Mouse (Mus musculus) telencephalon, adult 2 months (tissue): ENCODE measurements around the gene Golga2.

Experiments used
- DNase-seq: peaks from one replicate; pipeline ENCODE4 v3.0.0-alpha.2; 2011; ENCODE audit warnings: low read depth, low spot score

The Golga2 gene

GRCm38 (mm10) chr2:32287334-32287840, at the start of gene Golga2:
Gene Golga2, plus strand, starts transcription at chr2:32287384.
- DNase-seq = no peak

- no peak for DNase-seq
These were observed 49.6 kb upstream of the Golga2 start for GRCm38 (mm10) chr2:32237571-32237970.

- no peak for DNase-seq
These were observed 48.3 kb upstream of the Golga2 start for GRCm38 (mm10) chr2:32238708-32239435.

GRCm38 (mm10) chr2:32240591-32240990, 46.6 kb upstream of the Golga2 start:
- DNase-seq = no peak

GRCm38 (mm10) chr2:32242986-32243385, 44.2 kb upstream of the Golga2 start:
- no peak for DNase-seq

GRCm38 (mm10) chr2:32246741-32247140, 40.4 kb upstream of the Golga2 start:
- no peak for DNase-seq

- no peak for DNase-seq
These were observed 38.5 kb upstream of the Golga2 start for GRCm38 (mm10) chr2:32248377-32249361.

GRCm38 (mm10) chr2:32251791-32252527, 35.2 kb upstream of the Golga2 start:
- DNase-seq = no peak

GRCm38 (mm10) chr2:32252658-32253057, 34.5 kb upstream of the Golga2 start:
- no peak for DNase-seq

GRCm38 (mm10) chr2:32253352-32253751, 33.8 kb upstream of the Golga2 start:
- no peak for DNase-seq

GRCm38 (mm10) chr2:32254563-32254962, 32.6 kb upstream of the Golga2 start:
- DNase-seq = no peak

- DNase-seq = no peak
These were observed 30.9 kb upstream of the Golga2 start for GRCm38 (mm10) chr2:32256273-32256672.

GRCm38 (mm10) chr2:32258887-32259533, 28.2 kb upstream of the Golga2 start:
- DNase-seq = no peak

- DNase-seq = peak; percentile 85
These were observed 27.3 kb upstream of the Golga2 start, which contains the start of gene Uck1 for GRCm38 (mm10) chr2:32259657-32260417. Gene Uck1, minus strand, starts transcription at chr2:32260159.

GRCm38 (mm10) chr2:32260635-32261034, 26.5 kb upstream of the Golga2 start:
- DNase-seq = no peak

GRCm38 (mm10) chr2:32275823-32276222, 11.4 kb upstream of the Golga2 start:
- no peak for DNase-seq

- no peak for DNase-seq
These were observed 4.9 kb upstream of the Golga2 start for GRCm38 (mm10) chr2:32282289-32282688.

- no peak for DNase-seq
These were observed 4.5 kb upstream of the Golga2 start for GRCm38 (mm10) chr2:32282727-32283126.

- DNase-seq = no peak
These were observed 3.2 kb upstream of the Golga2 start for GRCm38 (mm10) chr2:32283986-32284385.

- DNase-seq = peak; percentile 99
These were observed 761 bp downstream of the Golga2 start, which contains the start of gene Swi5 for GRCm38 (mm10) chr2:32287923-32288367. Gene Swi5, minus strand, starts transcription at chr2:32288075.
